Mouse (Mus musculus) T-helper 2 cell (primary cell): Measurements from ENCODE around the gene 1700123O20Rik.

Source experiments
- in situ Hi-C: fragments of 300-600 bp; cut with MboI, MseI; formaldehyde crosslinking; loops from one replicate; pipeline ENCODE4 v1.15.1; 2025; ENCODE audit warnings: high pct_unique_total_duplicates

1700123O20Rik gene

GRCm38 (mm10) chr14:54720654-54721350 lies 34.8 kb downstream of the 1700123O20Rik start:
- in situ Hi-C loops = no loop called here

- in situ Hi-C loops = no loop called here
Measured at GRCm38 (mm10) chr14:54721711-54722110, 35.7 kb downstream of the 1700123O20Rik start.

GRCm38 (mm10) chr14:54724049-54724448 lies 38.0 kb downstream of the 1700123O20Rik start:
- in situ Hi-C loops = no loop called here

GRCm38 (mm10) chr14:54727565-54727964 lies 41.5 kb downstream of the 1700123O20Rik start:
- in situ Hi-C loops = no loop called here

- in situ Hi-C loops = no loop called here
Measured at GRCm38 (mm10) chr14:54728823-54729653, 43.0 kb downstream of the 1700123O20Rik start.

GRCm38 (mm10) chr14:54730305-54730704 lies 44.3 kb downstream of the 1700123O20Rik start:
- in situ Hi-C loops = no loop called here

- in situ Hi-C loops = no loop called here
Measured at GRCm38 (mm10) chr14:54732206-54732605, 46.2 kb downstream of the 1700123O20Rik start.

GRCm38 (mm10) chr14:54734004-54734403 lies 48.0 kb downstream of the 1700123O20Rik start:
- in situ Hi-C loops = no loop called here

- in situ Hi-C loops = no loop called here
Measured at GRCm38 (mm10) chr14:54735221-54735620, 49.2 kb downstream of the 1700123O20Rik start.

- in situ Hi-C loops = no loop called here
Measured at GRCm38 (mm10) chr14:54736555-54737552, 50.8 kb downstream of the 1700123O20Rik start.

- in situ Hi-C loops = no loop called here
Measured at GRCm38 (mm10) chr14:54737634-54738033, 51.6 kb downstream of the 1700123O20Rik start.
